Mouse (Mus musculus): ENCODE measurements around the gene Dusp3. TPM values are rescaled to one million over a fixed set of nuclear protein-coding genes. Genes with fewer than 3 reads are reported as not detected.
A peak's percentile ranks its signal among the peaks of the same experiment; 100 is the strongest.

Dusp3 gene
- 100 to 1,000 TPM; 122 to 136 TPM for total RNA-seq (2021)
- long read RNA-seq, experiment 1, full-length matches to known transcripts: 71 of 119 reads
- long read RNA-seq, experiment 1, partial matches to known transcripts: 3 of 119 reads
- long read RNA-seq, experiment 1, other reads (novel, unspliced or antisense): 45 of 119 reads
- long read RNA-seq, experiment 2, full-length matches to known transcripts: 42 of 72 reads
- long read RNA-seq, experiment 2, partial matches to known transcripts: 2 of 72 reads
- long read RNA-seq, experiment 2, other reads (novel, unspliced or antisense): 28 of 72 reads

GRCm38 (mm10) chr11:101986913-101987312 lies at the start of gene Dusp3:
Gene Dusp3, minus strand, starts transcription at chr11:101987013.
- DNase-seq: no peak

- no peak for DNase-seq
These were observed 49.5 kb upstream of the Dusp3 start for GRCm38 (mm10) chr11:102036336-102036735.

- DNase-seq: no peak
These were observed 48.7 kb upstream of the Dusp3 start for GRCm38 (mm10) chr11:102035456-102035960.

- no peak for DNase-seq
These were observed 48.1 kb upstream of the Dusp3 start for GRCm38 (mm10) chr11:102034887-102035286.

GRCm38 (mm10) chr11:102033055-102033591 lies 46.3 kb upstream of the Dusp3 start:
- no peak for DNase-seq

- no peak for DNase-seq
These were observed 44.3 kb upstream of the Dusp3 start for GRCm38 (mm10) chr11:102031149-102031548.

GRCm38 (mm10) chr11:102029966-102030365 lies 43.2 kb upstream of the Dusp3 start:
- DNase-seq: no peak

GRCm38 (mm10) chr11:102029304-102029703 lies 42.5 kb upstream of the Dusp3 start:
- DNase-seq: no peak

GRCm38 (mm10) chr11:102028087-102028816 lies 41.4 kb upstream of the Dusp3 start, which contains the start of gene Mpp3:
Gene Mpp3, minus strand, starts transcription at chr11:102028461.
- DNase-seq: no peak

- DNase-seq: no peak
These were observed 40.7 kb upstream of the Dusp3 start for GRCm38 (mm10) chr11:102027361-102028017.

- DNase-seq: peak; percentile 77
These were observed 40.0 kb upstream of the Dusp3 start for GRCm38 (mm10) chr11:102026694-102027360.

- no peak for DNase-seq
These were observed 39.3 kb upstream of the Dusp3 start for GRCm38 (mm10) chr11:102025991-102026660.

- DNase-seq: no peak
These were observed 38.5 kb upstream of the Dusp3 start for GRCm38 (mm10) chr11:102025354-102025753.

- DNase-seq: no peak
These were observed 38.1 kb upstream of the Dusp3 start for GRCm38 (mm10) chr11:102024875-102025274.

- no peak for DNase-seq
These were observed 37.4 kb upstream of the Dusp3 start for GRCm38 (mm10) chr11:102024084-102024758.

GRCm38 (mm10) chr11:102023406-102023805 lies 36.6 kb upstream of the Dusp3 start:
- DNase-seq: no peak

- DNase-seq: no peak
These were observed 34.4 kb upstream of the Dusp3 start for GRCm38 (mm10) chr11:102021196-102021595.

- no peak for DNase-seq
These were observed 32.9 kb upstream of the Dusp3 start for GRCm38 (mm10) chr11:102019736-102020135.

- no peak for DNase-seq
These were observed 29.3 kb upstream of the Dusp3 start for GRCm38 (mm10) chr11:102016136-102016535.

GRCm38 (mm10) chr11:102015472-102015871 lies 28.7 kb upstream of the Dusp3 start:
- no peak for DNase-seq

GRCm38 (mm10) chr11:102013201-102013600 lies 26.4 kb upstream of the Dusp3 start:
- no peak for DNase-seq
